Mouse (Mus musculus) gastrocnemius, postnatal 25 days (tissue): ENCODE measurements around the gene Tmem169. TPM values are rescaled to one million over a fixed set of nuclear protein-coding genes. Genes with fewer than 3 reads are reported as not detected.
A peak's percentile ranks its signal among the peaks of the same experiment; 100 is the strongest.
"Not testable (repeated sequence)": the region's sequence is repeated elsewhere in the genome, so short reads cannot be mapped to it uniquely, and the experiment has no call there.

Source experiments
- DNase-seq: peaks from one replicate; pipeline ENCODE4 v3.0.0; 2022
- long read RNA-seq, 2 experiments: library from polyadenylated mRNA; stranded (forward); transcript quantifications; one replicate each; pipeline ENCODE4 v2.0.0; 2021
- total RNA-seq, 2 experiments: library from RNA; stranded (reverse); gene quantifications; 1 replicate in 1 of 2; 2 replicates in 1 of 2; pipeline ENCODE4 v1.2.3; 2021

Gene Tmem169
- total RNA-seq = not detected
- long read RNA-seq, experiment 1 = 0 reads
- long read RNA-seq, experiment 2 = 0 reads

DNA sequence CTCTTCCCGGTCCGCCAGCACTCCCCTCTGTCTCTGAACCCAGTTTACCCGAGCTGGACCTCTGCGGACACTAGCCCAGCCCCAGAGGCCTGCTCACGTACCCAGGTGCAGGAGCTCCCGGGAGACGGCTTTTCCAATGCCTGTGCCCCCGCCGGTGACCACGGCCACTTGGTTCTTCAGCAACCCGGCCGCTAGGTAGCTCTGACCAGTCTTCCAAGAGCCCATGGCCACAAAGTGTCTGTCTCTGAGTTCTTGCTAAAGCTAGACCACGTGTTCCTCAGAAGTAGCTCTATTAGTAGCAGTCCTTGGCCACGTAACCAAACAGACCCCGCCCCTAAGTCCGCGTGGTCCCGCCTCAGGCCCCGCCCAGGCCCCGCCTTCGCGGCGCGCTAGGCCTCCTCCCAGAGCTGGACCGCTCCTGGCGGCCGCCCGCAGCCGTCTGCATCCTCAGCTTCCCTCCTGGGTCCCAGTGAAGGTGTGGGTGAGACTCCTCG is at the start of gene Tmem169, which contains the start of gene Pecr:
Tmem169 (plus strand) TSS at position 378 of the 494 bp plus-strand sequence.
Pecr (minus strand) TSS at position 323 of the 494 bp plus-strand sequence.
- DNase-seq = peak; percentile 94

DNA sequence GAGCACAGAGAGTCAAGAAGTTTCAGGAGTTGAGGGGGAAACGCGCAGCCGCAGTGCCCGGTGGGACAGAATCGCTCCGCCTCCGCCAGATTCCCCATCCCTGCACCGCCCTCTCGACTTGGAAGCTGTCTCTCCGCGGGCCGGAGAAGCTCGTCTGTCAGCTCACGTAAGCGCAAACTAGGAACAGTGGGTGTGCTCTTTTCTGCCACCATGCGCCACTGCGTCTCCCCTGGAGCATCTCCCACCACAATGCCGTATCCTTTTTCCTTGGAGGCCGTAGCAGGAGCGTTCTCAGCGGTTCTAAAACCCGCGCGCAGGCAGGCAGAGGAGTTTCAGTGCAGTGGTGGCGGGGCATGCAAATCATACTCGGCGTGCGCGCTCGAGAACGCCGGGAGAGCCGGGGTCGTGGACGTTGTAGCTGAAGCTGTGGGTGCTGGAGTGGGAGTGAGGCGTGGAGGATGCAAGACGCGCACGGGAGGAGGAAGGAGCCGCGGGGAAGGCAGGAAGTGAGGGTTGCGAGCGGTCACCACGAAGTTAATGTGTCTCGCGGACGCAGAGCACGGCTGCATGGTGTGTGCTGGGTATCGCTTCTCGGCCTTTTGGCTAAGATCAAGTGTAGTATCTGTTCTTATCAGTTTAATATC is 47.7 kb upstream of the Tmem169 start:
- DNase-seq = peak; percentile 71

- DNase-seq = no peak
These were observed 47.0 kb upstream of the Tmem169 start for GRCm38 (mm10) chr1:72237007-72237775.

GRCm38 (mm10) chr1:72238016-72238580 is 46.1 kb upstream of the Tmem169 start:
- no peak for DNase-seq

- DNase-seq = not testable (repeated sequence)
These were observed 45.1 kb upstream of the Tmem169 start for GRCm38 (mm10) chr1:72239113-72239512.

DNA sequence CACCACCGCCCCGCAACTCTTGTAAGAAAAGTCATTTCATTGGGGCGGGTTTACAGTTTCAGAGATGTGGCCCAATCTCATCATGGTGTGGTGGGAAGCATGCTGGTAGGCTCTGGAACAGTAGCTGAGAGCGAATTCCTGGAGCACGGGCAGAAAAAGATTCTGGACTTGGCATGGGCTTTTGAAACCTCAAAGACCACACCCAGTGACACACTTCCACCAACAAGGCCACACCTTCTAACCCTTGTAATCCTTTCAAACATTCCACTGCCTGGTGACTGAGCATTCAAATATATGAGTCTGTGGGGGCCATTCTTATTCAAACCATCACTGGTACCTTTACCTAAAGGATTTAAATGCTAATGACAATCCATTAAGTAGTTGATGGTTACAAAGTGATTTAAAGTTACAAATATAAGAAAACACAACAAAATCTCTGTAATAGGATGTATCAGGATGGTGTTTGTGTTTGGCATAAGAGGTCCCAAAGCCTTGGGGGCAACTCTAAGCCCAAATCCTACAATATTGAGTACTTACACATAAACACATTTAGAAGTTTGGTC is 41.5 kb upstream of the Tmem169 start:
- DNase-seq = no peak

DNA sequence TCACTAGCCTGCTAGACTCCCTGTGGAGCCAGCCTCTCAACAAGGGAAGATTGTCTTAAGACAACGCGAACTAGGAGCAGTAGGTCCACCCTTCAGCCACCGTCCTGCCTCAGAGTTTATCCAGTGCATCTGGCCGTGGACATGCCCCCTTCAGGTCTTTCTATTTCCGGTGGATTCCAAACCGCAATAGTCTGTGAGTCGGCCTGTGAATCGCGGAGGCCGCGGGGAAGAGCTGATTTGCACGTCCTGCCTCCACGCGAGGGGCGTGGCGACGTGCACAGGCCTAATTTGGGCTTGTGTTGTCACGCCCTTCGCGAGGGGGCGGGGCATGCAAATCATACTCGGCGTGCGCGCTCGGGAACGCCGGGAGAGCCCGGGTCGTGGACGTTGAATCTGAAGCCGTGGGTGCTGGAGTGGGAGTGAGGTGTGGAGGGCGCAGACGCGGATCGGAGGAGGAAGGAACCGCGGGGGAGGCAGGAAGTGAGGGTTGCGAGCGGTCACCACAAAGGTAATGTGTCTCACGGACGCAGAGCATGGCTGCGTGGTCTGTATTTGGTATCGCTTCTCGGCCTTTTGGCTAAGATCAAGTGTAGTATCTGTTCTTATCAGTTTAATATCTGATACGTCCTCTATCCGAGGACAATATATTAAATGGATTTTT is 40.4 kb upstream of the Tmem169 start:
- DNase-seq = peak; percentile 93

GRCm38 (mm10) chr1:72244317-72245036 is 39.7 kb upstream of the Tmem169 start:
- no peak for DNase-seq

GRCm38 (mm10) chr1:72248226-72248737 is 35.9 kb upstream of the Tmem169 start:
- DNase-seq = not testable (repeated sequence)

GRCm38 (mm10) chr1:72251806-72252205 is 32.4 kb upstream of the Tmem169 start:
- DNase-seq = no peak

- DNase-seq = no peak
These were observed 30.2 kb upstream of the Tmem169 start for GRCm38 (mm10) chr1:72253881-72254491.

DNA sequence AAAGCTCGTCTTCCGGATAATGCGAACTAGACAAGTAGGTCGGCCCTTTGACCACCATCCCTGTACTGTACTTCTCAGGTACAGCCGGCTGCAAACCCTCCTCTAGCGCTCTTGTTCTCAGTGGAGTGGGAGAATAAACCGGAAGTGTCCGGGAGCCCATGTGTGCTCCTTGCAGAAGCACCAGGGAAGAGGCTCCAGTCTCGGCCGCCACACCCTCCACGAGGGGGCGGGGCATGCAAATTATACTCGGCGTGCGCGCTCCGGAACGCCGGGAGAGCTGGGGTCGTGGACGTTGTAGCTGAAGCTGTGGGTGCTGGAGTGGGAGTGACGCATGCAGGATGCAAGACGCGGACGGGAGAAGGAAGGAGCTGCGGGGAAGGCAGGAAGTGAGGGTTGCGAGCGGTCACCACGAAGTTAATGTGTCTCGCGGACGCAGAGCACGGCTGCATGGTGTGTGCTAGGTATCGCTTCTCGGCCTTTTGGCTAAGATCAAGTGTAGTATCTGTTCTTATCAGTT is 29.6 kb upstream of the Tmem169 start:
- DNase-seq = peak; percentile 86

GRCm38 (mm10) chr1:72255062-72255853 is 28.9 kb upstream of the Tmem169 start:
- DNase-seq = no peak

DNA sequence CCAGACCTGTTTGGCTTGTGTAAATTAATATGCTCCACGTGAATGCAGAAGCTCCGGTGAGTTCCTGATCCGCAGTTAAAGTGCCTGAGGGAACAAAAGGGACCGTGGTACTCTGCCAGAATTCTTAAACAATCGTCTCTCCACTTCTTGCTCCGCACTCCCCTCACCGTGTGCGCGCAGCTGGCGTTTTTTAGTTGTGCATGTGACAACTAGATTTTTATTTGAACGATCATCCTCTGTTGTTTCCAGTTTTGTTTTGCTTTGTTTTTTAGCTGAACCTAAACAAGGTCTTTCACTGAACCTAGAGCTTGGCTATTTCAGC is 28.4 kb upstream of the Tmem169 start:
- DNase-seq = no peak

DNA sequence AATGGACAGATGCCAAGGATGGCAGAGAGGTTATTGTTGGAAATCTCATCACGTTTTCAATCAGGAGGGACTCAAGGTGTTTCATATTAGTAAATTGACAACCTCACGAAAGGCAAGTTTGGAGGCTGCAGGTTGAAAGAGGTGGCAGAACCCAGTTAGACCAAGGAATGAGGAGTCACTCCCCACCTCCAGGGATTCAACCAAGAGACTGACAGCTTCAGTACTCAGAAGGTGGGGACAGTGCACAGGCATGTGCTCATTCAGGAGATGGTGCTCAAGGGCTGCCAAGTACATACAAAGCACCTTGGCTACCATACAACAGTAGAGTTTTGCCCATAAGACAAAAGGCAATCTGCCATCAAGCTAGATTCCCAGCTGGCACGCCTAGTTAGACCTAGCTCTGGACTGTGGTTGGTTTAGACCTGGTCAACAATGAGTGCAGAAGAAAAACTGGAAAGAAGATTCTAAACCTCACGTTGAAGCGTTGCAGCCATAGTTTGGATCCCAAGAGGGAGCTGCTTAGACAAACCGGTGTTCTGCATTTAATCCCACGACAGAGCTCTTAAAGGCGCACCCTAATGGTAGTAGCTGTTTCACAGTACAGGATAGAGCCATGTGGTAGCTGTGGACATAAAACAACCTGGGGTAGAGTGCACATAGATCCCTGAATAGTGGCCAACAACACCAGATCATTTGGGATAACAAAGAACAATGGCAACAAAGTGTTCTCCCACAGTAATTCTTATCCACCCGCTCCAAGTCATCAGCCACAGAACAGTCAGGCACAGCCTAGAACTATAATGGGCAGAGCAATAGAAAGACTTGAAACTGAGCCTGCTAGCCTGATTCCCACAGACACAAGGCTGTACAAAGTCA is 27.6 kb upstream of the Tmem169 start:
- DNase-seq = no peak

- no peak for DNase-seq
These were observed 21.1 kb upstream of the Tmem169 start for GRCm38 (mm10) chr1:72263099-72263498.

- DNase-seq = no peak
These were observed 6.1 kb upstream of the Tmem169 start for GRCm38 (mm10) chr1:72278085-72278484.

DNA sequence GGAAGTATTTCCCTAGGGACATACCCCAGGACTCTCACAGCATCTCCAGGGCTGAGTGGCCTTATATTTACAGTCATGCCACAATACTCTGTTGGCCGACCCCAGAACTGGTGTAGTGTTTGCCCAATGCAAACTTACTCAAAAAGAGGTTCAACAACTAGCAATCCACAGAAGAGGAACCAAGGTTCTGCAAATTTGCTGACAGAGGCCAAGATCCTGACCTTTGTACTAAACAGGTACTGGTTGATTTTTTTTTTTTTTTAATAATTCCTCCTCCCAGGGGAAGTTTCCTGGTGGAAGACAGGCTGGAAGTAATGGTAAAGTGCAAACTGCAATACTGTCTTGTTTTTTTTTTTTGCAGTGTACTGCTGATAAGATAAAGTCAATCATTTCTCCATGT is 1.6 kb upstream of the Tmem169 start:
- no peak for DNase-seq

- DNase-seq = no peak
These were observed 370 bp downstream of the Tmem169 start for GRCm38 (mm10) chr1:72284539-72284938.
